Mouse (Mus musculus) kidney, adult 2 months (tissue): ENCODE measurements at regions not wholly inside any gene's neighbourhood (a gene's known extent, or its start where the extent isn't known, plus 50 kb on each side); places are given as distances from the start of the nearest gene placed in this dataset.

Experiments
- CTCF ChIP-seq: fragments of 200-500 bp; conservative IDR thresholded peaks from 2 replicates; pipeline ENCODE4 v1.5.1; 2011; ENCODE audit warnings: low read depth, mild to moderate bottlenecking, control low read depth, low read length, moderate library complexity, mixed read lengths; ENCODE audit not compliant: insufficient read depth, insufficient read length
- POLR2A ChIP-seq: fragments of 200-500 bp; IDR thresholded peaks from one replicate; pipeline ENCODE4 v1.6.1; 2011; ENCODE audit warnings: low read depth, low read length, control low read depth

GRCm38 (mm10) chr19:27075019-27075418 lies 141.3 kb upstream of the Vldlr start:
- no peak for TF ChIP-seq POLR2A
- no peak for TF ChIP-seq CTCF
